Mouse (Mus musculus): ENCODE results near the gene Rftn1. TPM values are rescaled to one million over a fixed set of nuclear protein-coding genes. Genes with fewer than 3 reads are reported as not detected.
A peak's percentile ranks its signal among the peaks of the same experiment; 100 is the strongest.
"Not testable (repeated sequence)": the region's sequence is repeated elsewhere in the genome, so short reads cannot be mapped to it uniquely, and the experiment has no call there.

Gene Rftn1
- total RNA-seq, 1 experiment from 2014 or later = 68.2 TPM

- no peak for ATAC-seq (replicated peaks; ENCODE audit: insufficient number of reproducible peaks, low FRiP score, low TSS enrichment, poor library complexity, severe bottlenecking)
Observed at GRCm38 (mm10) chr17:50147831-50148587, 42.5 kb downstream of the Rftn1 start.

DNA sequence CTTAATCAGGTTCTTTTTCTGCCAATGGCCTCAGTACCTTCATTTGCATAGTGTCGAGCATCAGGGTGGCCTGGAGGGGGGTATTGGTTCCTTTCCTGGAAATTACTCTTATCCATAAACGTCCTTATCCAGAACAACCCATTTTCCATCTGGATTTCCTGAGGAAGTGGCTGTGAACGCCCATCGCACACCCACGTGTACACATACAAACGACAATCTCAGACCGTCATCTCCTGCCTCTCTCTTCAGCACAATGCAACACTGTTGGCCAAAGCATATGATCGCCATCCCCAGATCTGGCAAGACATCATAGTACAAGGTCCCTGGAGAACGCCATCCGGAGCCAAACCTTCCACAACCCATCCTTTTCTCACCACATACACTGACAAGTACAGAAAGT, 47.1 kb downstream of the Rftn1 start:
- ATAC-seq (replicated peaks; ENCODE audit: insufficient number of reproducible peaks, low FRiP score, low TSS enrichment, poor library complexity, severe bottlenecking) = no peak

DNA sequence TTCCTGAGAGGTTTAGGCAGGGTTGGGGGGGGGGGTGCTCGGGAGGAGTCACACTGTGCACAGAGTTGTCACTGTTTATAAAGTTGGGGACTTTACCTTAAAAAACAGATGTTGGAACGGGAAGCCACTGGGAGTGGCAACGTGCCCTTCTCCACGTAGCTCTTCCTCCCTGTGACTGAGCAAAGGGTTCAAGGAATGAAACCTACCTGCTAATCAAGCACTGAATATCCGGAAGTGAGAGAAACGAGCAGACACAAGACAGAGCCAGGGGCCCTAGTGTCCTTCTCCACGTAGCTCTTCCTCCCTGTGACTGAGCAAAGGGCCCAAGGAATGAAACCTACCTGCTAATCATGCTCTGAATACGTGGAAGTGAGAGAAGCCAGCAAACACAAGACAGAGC, 47.9 kb downstream of the Rftn1 start:
- no peak for ATAC-seq (replicated peaks; ENCODE audit: insufficient number of reproducible peaks, low FRiP score, low TSS enrichment, poor library complexity, severe bottlenecking)

DNA sequence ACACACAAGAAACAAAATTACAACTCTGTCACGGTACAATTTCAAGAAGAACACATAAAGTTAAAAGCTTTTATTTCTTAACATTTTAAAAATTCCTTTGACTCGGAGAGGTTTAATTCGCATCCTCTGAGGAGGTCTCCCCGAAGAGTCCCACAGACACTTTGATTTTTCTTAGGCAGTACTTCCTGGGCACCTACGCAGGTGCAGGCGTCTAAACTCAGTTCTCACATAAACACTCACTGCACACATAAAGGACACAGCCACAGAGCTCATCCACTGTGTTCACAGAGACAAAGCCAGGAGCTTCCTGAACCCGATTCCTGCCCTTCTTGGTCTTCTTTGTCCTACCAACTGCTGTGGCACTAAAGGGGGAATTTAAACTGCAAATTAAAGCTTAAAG, 48.3 kb downstream of the Rftn1 start:
- ATAC-seq (replicated peaks; ENCODE audit: insufficient number of reproducible peaks, low FRiP score, low TSS enrichment, poor library complexity, severe bottlenecking) = no peak

DNA sequence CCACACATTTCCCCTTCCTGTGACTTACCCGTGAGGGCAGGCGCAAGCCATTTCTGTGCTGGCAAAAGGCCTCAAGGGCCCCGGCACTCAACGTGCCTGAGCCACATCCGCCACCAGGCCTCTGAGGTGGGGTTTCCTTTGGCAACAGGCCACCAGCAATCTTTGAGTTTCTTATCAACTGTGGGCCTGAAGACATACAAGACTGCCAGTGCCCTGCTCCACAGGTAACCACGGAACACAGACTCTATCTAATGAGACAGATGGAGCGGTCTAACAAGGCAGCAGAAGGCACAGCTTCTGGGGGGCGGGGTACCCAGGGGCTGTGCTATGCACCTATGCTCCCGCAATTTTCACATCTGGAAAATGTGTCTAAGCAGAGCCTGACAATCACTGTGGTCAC, 54.4 kb downstream of the Rftn1 start:
- peak; percentile 62 for ATAC-seq (replicated peaks; ENCODE audit: insufficient number of reproducible peaks, low FRiP score, low TSS enrichment, poor library complexity, severe bottlenecking)

- ATAC-seq (replicated peaks; ENCODE audit: insufficient number of reproducible peaks, low FRiP score, low TSS enrichment, poor library complexity, severe bottlenecking) = no peak
Observed at GRCm38 (mm10) chr17:50135466-50135865, 55.0 kb downstream of the Rftn1 start.

GRCm38 (mm10) chr17:50131698-50132097, 58.8 kb downstream of the Rftn1 start:
- no peak for ATAC-seq (replicated peaks; ENCODE audit: insufficient number of reproducible peaks, low FRiP score, low TSS enrichment, poor library complexity, severe bottlenecking)

GRCm38 (mm10) chr17:50130421-50130820, 60.1 kb downstream of the Rftn1 start:
- no peak for ATAC-seq (replicated peaks; ENCODE audit: insufficient number of reproducible peaks, low FRiP score, low TSS enrichment, poor library complexity, severe bottlenecking)

DNA sequence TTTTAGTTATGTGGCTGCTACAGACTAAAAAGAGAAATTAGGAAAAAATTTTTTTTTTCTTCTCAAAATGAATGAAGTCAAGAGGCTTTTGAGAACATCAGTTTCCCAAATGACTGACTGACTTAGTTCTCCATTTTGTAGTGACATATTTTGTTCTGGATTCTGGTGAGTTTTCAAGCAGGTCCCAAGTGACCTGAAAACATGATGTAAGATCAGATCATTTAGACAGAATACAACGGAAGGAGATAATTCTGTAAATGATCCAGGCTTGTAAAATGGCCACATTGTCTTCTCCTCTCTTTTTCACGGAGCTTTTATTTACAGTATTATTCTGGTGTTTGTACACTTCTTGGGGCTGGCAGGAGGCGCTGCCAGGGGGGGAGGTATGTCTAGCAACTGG, 62.1 kb downstream of the Rftn1 start:
- ATAC-seq (replicated peaks; ENCODE audit: insufficient number of reproducible peaks, low FRiP score, low TSS enrichment, poor library complexity, severe bottlenecking) = no peak

DNA sequence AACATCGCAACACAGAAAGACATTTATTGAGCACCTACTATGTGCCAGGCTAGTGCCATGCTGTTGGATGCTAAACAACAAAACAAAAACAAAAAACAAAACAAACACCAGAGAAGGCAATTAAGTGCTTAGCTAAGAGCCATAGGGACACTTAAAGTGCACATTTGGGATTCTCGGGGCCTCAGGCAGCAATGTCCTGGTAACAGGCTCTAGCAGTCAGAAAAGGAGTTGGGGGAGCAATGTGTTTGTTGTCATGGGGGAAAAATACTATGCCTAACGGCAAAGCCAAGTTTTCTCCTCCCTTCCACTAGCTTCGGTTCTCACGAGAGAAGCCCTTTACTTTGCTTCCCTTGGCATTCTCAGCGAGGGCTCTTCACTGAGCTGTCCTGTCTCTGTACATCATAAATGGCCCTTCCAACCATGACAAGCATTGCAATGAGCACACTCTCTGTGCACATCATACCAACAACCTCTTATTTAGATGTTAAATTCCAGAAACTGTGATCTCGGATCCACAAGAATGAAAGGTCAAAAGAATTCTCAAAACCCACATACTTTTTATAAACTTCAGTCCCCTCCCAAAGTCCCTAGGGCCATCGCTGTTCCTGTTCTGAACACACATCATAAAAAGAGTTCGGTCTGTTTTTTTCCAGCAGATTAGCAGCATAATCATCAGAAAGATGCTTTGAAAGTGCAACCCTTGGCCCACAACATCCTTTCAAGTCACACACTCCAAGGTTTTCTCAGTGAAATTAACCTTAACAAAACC, 63.2 kb downstream of the Rftn1 start:
- ATAC-seq (replicated peaks; ENCODE audit: insufficient number of reproducible peaks, low FRiP score, low TSS enrichment, poor library complexity, severe bottlenecking) = no peak

DNA sequence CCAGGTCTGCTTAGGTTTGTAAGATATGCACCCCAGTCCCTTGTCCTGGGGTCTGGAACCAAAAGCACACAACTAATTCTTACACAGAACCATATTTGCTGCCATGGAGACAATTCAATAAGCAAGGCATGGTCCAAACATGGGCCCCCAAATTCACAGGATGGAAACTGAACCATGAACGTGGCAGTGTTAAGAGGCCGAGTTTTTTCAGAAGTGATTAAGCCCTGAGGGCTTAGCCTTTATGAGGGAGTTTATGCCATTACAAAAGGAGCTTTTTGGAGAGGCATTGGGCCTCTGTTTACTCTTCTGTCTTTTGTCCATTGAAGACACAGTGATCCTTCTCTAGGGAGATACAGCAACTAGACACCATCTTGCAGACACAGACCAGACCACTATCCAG, 63.9 kb downstream of the Rftn1 start:
- ATAC-seq (replicated peaks; ENCODE audit: insufficient number of reproducible peaks, low FRiP score, low TSS enrichment, poor library complexity, severe bottlenecking) = no peak

DNA sequence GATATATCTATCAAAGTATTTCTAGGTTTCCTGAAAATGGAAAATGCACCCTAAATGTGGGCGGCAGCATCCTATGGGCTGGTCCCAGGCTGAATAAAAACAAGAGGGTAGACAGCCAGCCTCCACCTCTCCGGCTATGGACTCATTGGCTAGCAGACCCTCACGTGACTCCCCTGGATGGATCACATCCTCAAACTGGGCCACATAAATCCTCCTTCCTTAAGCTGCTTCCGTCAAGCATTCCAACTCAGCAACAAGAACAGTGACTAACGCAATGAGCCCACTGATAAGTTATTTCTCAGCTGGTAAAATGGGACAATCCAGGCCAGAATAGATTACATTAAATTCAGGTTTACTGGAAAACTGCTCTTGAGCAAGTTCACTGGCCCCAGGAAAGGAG, 64.6 kb downstream of the Rftn1 start:
- ATAC-seq (replicated peaks; ENCODE audit: insufficient number of reproducible peaks, low FRiP score, low TSS enrichment, poor library complexity, severe bottlenecking) = no peak

DNA sequence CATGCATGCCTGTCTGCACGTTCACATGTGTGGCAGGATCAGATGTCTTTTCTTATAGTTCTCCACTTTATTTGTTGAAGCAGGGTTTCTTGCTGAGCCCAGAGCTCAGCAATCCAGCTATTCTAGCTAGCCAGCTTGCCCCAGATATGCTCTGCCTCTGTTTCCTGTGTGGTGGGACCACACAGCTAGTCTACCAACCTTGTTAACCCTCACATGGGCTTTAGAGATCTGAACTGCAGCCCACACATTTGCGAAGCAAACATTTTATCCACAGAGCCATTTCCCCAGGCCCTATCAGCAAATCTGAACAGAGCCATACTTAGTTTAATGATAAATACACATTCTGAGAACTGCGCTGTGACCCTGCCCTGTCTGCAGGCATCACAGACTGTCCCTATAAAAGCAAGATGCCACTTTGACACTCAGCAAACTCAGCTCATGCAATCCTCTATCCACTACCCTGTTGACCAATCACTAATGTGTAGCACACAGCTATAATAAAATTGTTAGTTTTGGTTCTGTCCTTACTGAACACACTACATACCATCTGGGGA, 65.2 kb downstream of the Rftn1 start:
- ATAC-seq (replicated peaks; ENCODE audit: insufficient number of reproducible peaks, low FRiP score, low TSS enrichment, poor library complexity, severe bottlenecking) = no peak

- ATAC-seq (replicated peaks; ENCODE audit: insufficient number of reproducible peaks, low FRiP score, low TSS enrichment, poor library complexity, severe bottlenecking) = no peak
Observed at GRCm38 (mm10) chr17:50124708-50125107, 65.8 kb downstream of the Rftn1 start.

GRCm38 (mm10) chr17:50122555-50122954, 67.9 kb downstream of the Rftn1 start:
- ATAC-seq (replicated peaks; ENCODE audit: insufficient number of reproducible peaks, low FRiP score, low TSS enrichment, poor library complexity, severe bottlenecking) = no peak

- no peak; the same call in 1 of the 2 replicates for ATAC-seq (replicated peaks; ENCODE audit: insufficient number of reproducible peaks, low FRiP score, low TSS enrichment, poor library complexity, severe bottlenecking)
Observed at GRCm38 (mm10) chr17:50120098-50120497, 70.4 kb downstream of the Rftn1 start.

DNA sequence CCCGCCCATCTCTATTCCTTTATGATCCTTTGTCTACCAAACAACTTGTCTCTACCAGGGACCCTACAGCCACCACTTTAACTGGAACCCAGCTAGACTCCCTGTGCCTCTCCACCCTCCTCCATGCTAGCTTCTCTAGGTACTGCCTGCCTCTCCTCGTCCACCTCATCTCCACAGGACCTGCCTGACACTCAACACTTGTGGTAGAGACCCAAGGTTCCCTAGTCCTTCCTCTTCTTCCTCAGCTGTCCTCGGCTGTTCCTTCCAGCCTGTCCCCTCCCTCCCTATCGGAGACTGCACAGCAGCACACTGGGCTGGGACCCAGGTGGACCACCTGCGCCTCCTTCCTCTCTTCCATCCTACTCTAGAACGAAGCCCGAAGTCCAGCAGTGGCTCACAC, 73.0 kb downstream of the Rftn1 start:
- ATAC-seq (replicated peaks; ENCODE audit: insufficient number of reproducible peaks, low FRiP score, low TSS enrichment, poor library complexity, severe bottlenecking) = no peak

DNA sequence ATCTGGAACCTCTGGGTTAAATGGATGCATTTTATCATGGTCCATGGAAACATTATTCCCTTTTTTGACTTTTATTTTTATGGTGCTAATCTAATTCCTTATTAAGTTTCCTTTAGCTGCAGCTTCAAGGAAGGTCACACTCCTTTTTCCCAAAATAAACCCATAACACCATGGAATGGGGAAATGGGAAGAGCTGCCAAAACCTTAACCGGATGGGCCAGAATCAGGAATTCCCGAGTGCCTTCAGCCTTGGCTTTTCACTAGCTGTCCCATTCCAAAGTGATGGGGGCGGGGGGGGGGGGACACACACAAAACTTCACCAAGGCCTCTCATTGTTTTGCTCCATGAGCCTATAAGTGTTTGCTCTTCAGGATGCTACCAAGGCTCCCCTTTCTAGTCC, 73.5 kb downstream of the Rftn1 start:
- ATAC-seq (replicated peaks; ENCODE audit: insufficient number of reproducible peaks, low FRiP score, low TSS enrichment, poor library complexity, severe bottlenecking) = no peak

DNA sequence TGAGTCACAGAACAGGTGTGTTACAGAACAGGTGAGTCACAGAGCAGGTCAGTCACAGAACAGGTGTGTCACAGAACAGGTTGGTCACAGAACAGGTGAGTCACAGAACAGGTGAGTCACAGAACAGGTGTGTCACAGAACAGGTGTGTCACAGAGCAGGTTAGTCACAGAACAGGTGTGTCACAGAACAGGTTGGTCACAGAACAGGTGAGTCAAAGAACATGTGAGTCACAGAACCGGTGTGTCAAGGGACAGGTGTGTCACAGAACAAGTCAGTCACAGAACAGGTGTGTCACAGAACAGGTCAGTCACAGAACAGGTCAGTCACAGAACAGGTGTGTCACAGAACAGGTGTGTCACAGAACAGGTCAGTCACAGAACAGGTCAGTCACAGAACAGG, 74.1 kb downstream of the Rftn1 start:
- not testable (repeated sequence) for ATAC-seq (replicated peaks; ENCODE audit: insufficient number of reproducible peaks, low FRiP score, low TSS enrichment, poor library complexity, severe bottlenecking)

GRCm38 (mm10) chr17:50115716-50116115, 74.8 kb downstream of the Rftn1 start:
- not testable (repeated sequence) for ATAC-seq (replicated peaks; ENCODE audit: insufficient number of reproducible peaks, low FRiP score, low TSS enrichment, poor library complexity, severe bottlenecking)

Data from monocyte, adult 5-6 weeks (primary cell).